Mouse (Mus musculus) C2C12 (cell line): ENCODE measurements around the gene Sox9. TPM values are rescaled to one million over a fixed set of nuclear protein-coding genes. Genes with fewer than 3 reads are reported as not detected.

ENCODE experiments used
- H3K27me3 ChIP-seq: one replicate; pipeline ENCODE4 v1.6.1; 2011; ENCODE audit not compliant: control insufficient read depth, insufficient read depth, insufficient read length
- H3K36me3 ChIP-seq: one replicate; pipeline ENCODE4 v1.6.1; 2011; ENCODE audit not compliant: control insufficient read depth, insufficient read depth
- H3K4me3 ChIP-seq: one replicate; pipeline ENCODE4 v1.5.1; 2011; ENCODE audit warnings: mild to moderate bottlenecking, control low read depth; ENCODE audit not compliant: poor library complexity, insufficient read depth, severe bottlenecking
- H3K79me2 ChIP-seq: one replicate; pipeline ENCODE4 v1.6.1; 2011; ENCODE audit not compliant: control insufficient read depth, insufficient read depth
- H3K79me3 ChIP-seq: one replicate; pipeline ENCODE4 v1.6.1; 2011; ENCODE audit warnings: low read depth, control low read depth
- H3ac ChIP-seq: one replicate; pipeline ENCODE3; 2011; ENCODE audit warnings: low read depth; ENCODE audit not compliant: control insufficient read depth, insufficient read length
- CEBPB ChIP-seq: IDR thresholded peaks from one replicate; pipeline ENCODE4 v1.6.1; 2011; ENCODE audit warnings: low read depth, mild to moderate bottlenecking, control low read depth, moderate library complexity
- CTCF ChIP-seq: IDR thresholded peaks from one replicate; pipeline ENCODE4 v1.5.1; 2011; ENCODE audit not compliant: control insufficient read depth, insufficient read depth, insufficient read length
- FOSL1 ChIP-seq: IDR thresholded peaks from one replicate; pipeline ENCODE4 v1.8.0; 2011; ENCODE audit warnings: mild to moderate bottlenecking, low read length; ENCODE audit not compliant: poor library complexity, insufficient read depth, severe bottlenecking
- MAX ChIP-seq: IDR thresholded peaks from one replicate; pipeline ENCODE4 v1.6.1; 2011; ENCODE audit warnings: mild to moderate bottlenecking, control low read depth
- MYOD1 ChIP-seq: IDR thresholded peaks from one replicate; pipeline ENCODE4 v1.6.1; 2011; ENCODE audit warnings: low read depth; ENCODE audit not compliant: control insufficient read depth, insufficient read length
- MYOG ChIP-seq: IDR thresholded peaks from one replicate; pipeline ENCODE4 v1.6.1; 2011; ENCODE audit not compliant: control insufficient read depth, insufficient read length; ENCODE audit errors: extremely low read depth
- USF1 ChIP-seq: IDR thresholded peaks from one replicate; pipeline ENCODE4 v1.6.1; 2011; ENCODE audit warnings: low read depth, mild to moderate bottlenecking, control low read depth, moderate library complexity
- polyA plus RNA-seq: library from polyadenylated mRNA; unstranded; fragments of >200 nt; fragmentation: generic; extraction: Trizol; gene quantifications from one replicate; pipeline ENCODE4 v1.2.1, GENCODE M21; 2012; ENCODE audit warnings: missing spikeins

Gene Sox9
- polyA plus RNA-seq, 1 experiment, result 14.4 TPM

DNA sequence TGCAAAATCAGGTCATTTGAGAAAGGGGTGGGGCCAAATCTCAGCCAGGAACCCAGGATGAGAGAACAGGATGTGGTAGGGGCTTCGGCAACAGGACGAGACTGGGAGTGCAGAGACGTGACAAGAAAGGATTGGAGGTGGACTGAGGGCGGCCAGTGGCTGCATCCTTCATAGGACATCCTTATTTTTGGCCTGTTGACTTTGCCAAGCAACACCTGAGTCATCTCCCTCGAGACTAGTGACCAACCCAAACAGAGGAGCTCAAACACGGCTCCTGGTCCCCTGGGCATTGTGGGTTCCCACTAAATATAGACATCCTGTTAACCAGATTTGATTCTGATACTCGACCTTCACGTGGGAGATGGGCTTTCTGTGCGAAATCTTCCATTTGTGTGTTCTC lies 24.0 kb upstream of the Sox9 start:
- TF ChIP-seq CTCF, result no peak
- peak; percentile 96 for TF ChIP-seq FOSL1
- peak; percentile 48 for TF ChIP-seq USF1
- peak; percentile 56 for TF ChIP-seq MAX
- no peak for TF ChIP-seq MYOG
- TF ChIP-seq MYOD1, result peak; percentile 45
- TF ChIP-seq CEBPB, result no peak
- Histone ChIP-seq H3K79me2 (no peaks in the 10 kb centered on the region), H3K79me3 (no peaks in the 10 kb centered on the region)

DNA sequence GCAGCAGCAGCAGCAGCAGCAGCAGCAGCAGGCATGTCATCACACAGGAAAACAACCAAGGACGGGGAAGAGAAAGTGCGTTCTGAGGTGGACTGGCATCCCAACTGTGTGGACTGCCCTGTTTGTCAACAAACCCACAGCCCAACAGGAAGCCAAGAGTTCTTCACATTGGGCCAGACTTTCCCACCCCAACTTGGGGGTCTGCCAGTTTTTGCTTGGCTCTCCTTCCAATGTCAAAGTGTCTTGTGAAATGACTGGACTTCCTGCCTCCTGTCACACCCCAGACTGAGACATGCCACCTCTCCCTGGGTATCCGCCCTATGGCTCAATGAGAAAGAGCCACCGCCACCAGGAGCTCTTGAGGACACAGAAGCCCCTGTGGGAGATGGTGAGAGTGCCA lies 15.1 kb upstream of the Sox9 start:
- TF ChIP-seq CEBPB, result peak; percentile 11
- TF ChIP-seq MYOG, result no peak
- TF ChIP-seq MAX, result no peak
- no peak for TF ChIP-seq CTCF
- no peak for TF ChIP-seq FOSL1
- no peaks in the 10 kb centered on the region for H3K36me3 ChIP-seq

More for the DNA sequence above, 24.0 kb upstream of the Sox9 start:
- Histone ChIP-seq H3K4me3 (no peak overlapping the region), H3K36me3 (no peaks in the 10 kb centered on the region), H3ac (no peak overlapping the region), H3K27me3 (no peaks in the 10 kb centered on the region)

DNA sequence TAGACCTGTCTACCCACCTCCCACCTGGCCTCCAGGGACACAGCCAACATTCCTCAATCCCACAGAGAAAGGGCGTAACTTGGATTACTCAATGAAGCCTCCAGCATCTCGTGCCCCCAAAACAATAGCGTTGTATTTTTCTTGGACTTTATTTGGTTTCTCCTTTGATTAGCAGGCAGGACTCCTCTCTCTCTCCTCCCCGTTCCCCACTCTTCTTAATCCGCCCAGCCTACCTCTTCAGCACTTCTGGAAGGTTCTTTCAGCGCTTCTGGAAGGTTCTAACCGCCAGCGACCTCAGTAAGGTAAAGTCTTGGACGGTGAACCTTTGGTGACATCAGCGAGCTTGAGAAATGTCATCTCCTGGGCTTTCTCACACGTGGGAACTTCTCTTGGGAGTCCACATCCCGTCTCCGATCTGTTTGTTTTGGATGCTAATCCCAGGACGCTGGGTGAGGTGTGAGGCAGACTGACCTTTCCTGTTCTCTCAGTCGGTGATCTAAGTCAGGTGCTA lies 14.4 kb upstream of the Sox9 start:
- Histone ChIP-seq H3K36me3 (no peaks in the 10 kb centered on the region), H3K79me3 (no peaks in the 10 kb centered on the region), H3ac (no peak overlapping the region), H3K79me2 (no peaks in the 10 kb centered on the region), H3K27me3 (no peaks in the 10 kb centered on the region), H3K4me3 (no peak overlapping the region)
- TF ChIP-seq CTCF (no peak), FOSL1 (no peak)

More for the DNA sequence above, 15.1 kb upstream of the Sox9 start:
- Histone ChIP-seq H3K79me2 (no peaks in the 10 kb centered on the region), H3K79me3 (no peaks in the 10 kb centered on the region), H3K27me3 (no peaks in the 10 kb centered on the region), H3K4me3 (no peak overlapping the region), H3ac (no peak overlapping the region)

DNA sequence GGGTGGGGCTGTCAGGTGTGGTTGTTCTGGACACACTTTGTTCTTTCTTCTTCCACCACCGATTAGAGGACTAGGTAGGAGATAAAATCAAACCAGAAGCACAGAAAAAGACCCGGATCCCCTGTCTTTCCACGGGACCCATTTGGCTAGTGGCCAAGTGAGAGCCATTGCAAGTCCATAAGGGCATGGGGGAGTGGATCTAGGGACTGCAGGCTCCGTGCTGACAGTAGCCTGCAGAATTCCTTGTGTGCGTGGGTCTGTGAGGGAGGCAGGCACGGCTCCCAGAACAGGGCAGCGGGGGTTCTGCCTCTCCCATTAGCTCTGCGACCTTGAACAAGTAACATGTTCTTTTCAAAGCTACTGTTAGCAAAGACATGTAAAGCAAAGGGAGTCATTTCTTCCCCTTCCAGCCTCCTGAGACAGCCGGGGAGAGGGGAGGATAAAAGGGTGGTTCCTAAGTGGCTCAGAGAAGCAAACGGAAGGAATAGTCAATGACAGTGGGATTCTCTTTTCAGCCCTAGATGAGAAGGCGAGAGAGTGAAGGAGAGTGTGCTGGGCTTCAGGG lies 9.2 kb upstream of the Sox9 start:
- Histone ChIP-seq H3K79me3 (no peaks in the 10 kb centered on the region), H3K4me3 (no peak overlapping the region), H3K36me3 (no peaks in the 10 kb centered on the region), H3K27me3 (no peaks in the 10 kb centered on the region), H3ac (no peak overlapping the region), H3K79me2 (no peaks in the 10 kb centered on the region)
- no peak for TF ChIP-seq MAX
- no peak for TF ChIP-seq MYOD1
- no peak for TF ChIP-seq CTCF
- no peak for TF ChIP-seq MYOG
- TF ChIP-seq CEBPB, result no peak
- TF ChIP-seq USF1, result no peak
- no peak for TF ChIP-seq FOSL1

DNA sequence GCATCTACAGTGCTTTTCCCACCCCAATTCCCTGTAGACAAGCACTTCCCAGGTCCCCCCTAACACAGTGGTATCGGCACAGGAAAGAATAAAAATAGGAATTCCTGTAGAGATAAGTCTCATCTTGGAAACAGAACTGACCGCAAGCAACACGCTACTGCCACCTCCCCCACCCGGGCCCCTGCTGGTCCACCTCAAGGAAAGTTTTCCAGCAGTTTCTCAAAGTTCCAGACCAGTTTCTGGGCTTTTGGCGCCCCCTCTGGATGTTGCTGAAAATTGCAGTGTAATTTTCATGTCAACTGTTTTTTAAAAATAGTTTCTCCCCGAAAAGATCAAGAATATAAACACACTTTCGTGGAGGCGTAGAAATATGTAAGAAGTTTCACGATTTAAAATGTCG lies 2.3 kb upstream of the Sox9 start:
- H3K79me2 ChIP-seq, result peaks cover 27% of the 10 kb centered on the region
- H3K79me3 ChIP-seq, result peaks cover 21% of the 10 kb centered on the region
- H3K36me3 ChIP-seq, result peaks cover 12% of the 10 kb centered on the region
- H3K27me3 ChIP-seq, result no peaks in the 10 kb centered on the region
- TF ChIP-seq CTCF (peak; percentile 10), MYOD1 (no peak)
- no peak overlapping the region for H3K4me3 ChIP-seq
- no peak overlapping the region for H3ac ChIP-seq

DNA sequence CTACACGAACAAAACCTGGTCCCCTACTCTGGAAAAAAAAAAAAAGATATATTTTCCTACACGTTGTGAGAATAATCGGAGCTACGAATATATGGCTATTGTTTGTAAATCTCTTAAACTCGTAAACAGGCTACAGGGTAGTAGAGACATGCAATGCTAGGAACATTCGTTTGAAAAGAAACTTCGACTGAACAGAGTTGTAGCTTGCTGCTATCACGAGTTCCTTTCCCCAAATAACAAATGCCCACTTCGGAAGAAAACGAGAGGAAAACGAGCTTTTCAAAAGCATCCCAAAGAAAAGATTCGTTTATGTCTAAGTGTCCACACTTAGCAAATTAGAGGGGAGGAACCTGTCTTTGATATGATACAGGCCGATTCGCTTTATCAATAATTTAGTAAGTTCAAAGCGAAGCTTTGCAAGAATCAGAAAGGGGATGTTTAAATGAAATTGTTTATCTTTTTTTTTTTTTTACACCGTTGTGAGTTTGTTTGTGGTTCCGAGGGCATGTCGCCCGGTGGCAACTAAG lies 1.6 kb upstream of the Sox9 start:
- H3K36me3 ChIP-seq, result peaks cover 19% of the 10 kb centered on the region
- peaks cover 25% of the 10 kb centered on the region for H3K79me3 ChIP-seq
- H3K27me3 ChIP-seq, result no peaks in the 10 kb centered on the region
- H3ac ChIP-seq, result no peak overlapping the region
- H3K4me3 ChIP-seq, result no peak overlapping the region
- peaks cover 34% of the 10 kb centered on the region for H3K79me2 ChIP-seq
- TF ChIP-seq CEBPB (no peak), MAX (no peak)
